Mouse (Mus musculus) T-cell, adult 2 months (primary cell): Measurements from ENCODE around the gene Nme3.
"Not testable (repeated sequence)": the region's sequence is repeated elsewhere in the genome, so short reads cannot be mapped to it uniquely, and the experiment has no call there.

Experiments used
- DNase-seq: peaks from one replicate; pipeline ENCODE4 v3.0.0; 2022; ENCODE audit warnings: low spot score

Gene Nme3

GRCm38 (mm10) chr17:24900014-24900413 lies 3.7 kb downstream of the Nme3 start:
- no peak for DNase-seq

- no peak for DNase-seq
Observed at GRCm38 (mm10) chr17:24902124-24902523, 5.8 kb downstream of the Nme3 start.

GRCm38 (mm10) chr17:24902671-24903474 lies 6.6 kb downstream of the Nme3 start:
- no peak for DNase-seq

- no peak for DNase-seq
Observed at GRCm38 (mm10) chr17:24903767-24904166, 7.5 kb downstream of the Nme3 start.

GRCm38 (mm10) chr17:24907591-24907990 lies 11.3 kb downstream of the Nme3 start:
- no peak for DNase-seq

- DNase-seq = no peak
Observed at GRCm38 (mm10) chr17:24913984-24914383, 17.7 kb downstream of the Nme3 start.

- DNase-seq = no peak
Observed at GRCm38 (mm10) chr17:24923246-24923645, 26.9 kb downstream of the Nme3 start.

- DNase-seq = no peak
Observed at GRCm38 (mm10) chr17:24929506-24929905, 33.2 kb downstream of the Nme3 start.

GRCm38 (mm10) chr17:24932431-24932830 lies 36.1 kb downstream of the Nme3 start:
- no peak for DNase-seq

- DNase-seq = no peak
Observed at GRCm38 (mm10) chr17:24933163-24933562, 36.9 kb downstream of the Nme3 start.

- no peak for DNase-seq
Observed at GRCm38 (mm10) chr17:24934926-24935325, 38.6 kb downstream of the Nme3 start.

- no peak for DNase-seq
Observed at GRCm38 (mm10) chr17:24935666-24936065, 39.4 kb downstream of the Nme3 start.

GRCm38 (mm10) chr17:24936259-24937237 lies 40.2 kb downstream of the Nme3 start, which contains the start of gene Mapk8ip3:
Gene Mapk8ip3 (minus strand): TSS chr17:24936977.
- peak; percentile 96 for DNase-seq

- no peak for DNase-seq
Observed at GRCm38 (mm10) chr17:24937266-24937665, 41.0 kb downstream of the Nme3 start.

GRCm38 (mm10) chr17:24942453-24942852 lies 46.2 kb downstream of the Nme3 start:
- peak; percentile 50 for DNase-seq

GRCm38 (mm10) chr17:24943036-24943435 lies 46.7 kb downstream of the Nme3 start:
- DNase-seq = no peak

GRCm38 (mm10) chr17:24943589-24943988 lies 47.3 kb downstream of the Nme3 start:
- DNase-seq = not testable (repeated sequence)
